Mouse (Mus musculus) myocyte (in vitro differentiated cells): ENCODE measurements around the gene Nfia.

ENCODE experiments used
- CEBPB ChIP-seq: IDR thresholded peaks from 2 replicates; pipeline ENCODE4 v1.6.1; 2011; ENCODE audit warnings: mild to moderate bottlenecking, moderate library complexity; ENCODE audit not compliant: poor library complexity, insufficient read depth, severe bottlenecking
- E2F4 ChIP-seq: IDR thresholded peaks from one replicate; pipeline ENCODE4 v1.6.1; 2011; ENCODE audit warnings: mild to moderate bottlenecking, control low read depth, moderate library complexity; ENCODE audit not compliant: insufficient read depth
- MAX ChIP-seq: IDR thresholded peaks from one replicate; pipeline ENCODE4 v1.6.1; 2011; ENCODE audit warnings: low read depth, mild to moderate bottlenecking, control low read depth
- MYOD1 ChIP-seq, 3 experiments: IDR thresholded peaks; one replicate each; pipeline ENCODE4 v1.6.1; 2011; ENCODE audit warnings: control low read depth in 2 of 3, low read depth in 2 of 3, mild to moderate bottlenecking in 2 of 3, moderate library complexity in 1 of 3; ENCODE audit not compliant: insufficient read length in 2 of 3, control insufficient read depth in 1 of 3
- MYOG ChIP-seq, 3 experiments: IDR thresholded peaks; one replicate each; pipeline ENCODE4 v1.6.1; 2011; ENCODE audit warnings: control low read depth in 2 of 3, low read depth in 2 of 3, mild to moderate bottlenecking in 2 of 3; ENCODE audit not compliant: insufficient read length in 2 of 3, control insufficient read depth in 1 of 3, insufficient read depth in 1 of 3
- POLR2A ChIP-seq: IDR thresholded peaks from one replicate; pipeline ENCODE4 v1.6.1; 2011; ENCODE audit warnings: low read depth, mild to moderate bottlenecking, control low read depth, moderate library complexity; ENCODE audit not compliant: insufficient read length
- POLR2AphosphoS2 ChIP-seq: IDR thresholded peaks from one replicate; pipeline ENCODE4 v1.6.1; 2011; ENCODE audit warnings: low read depth, control low read depth; ENCODE audit not compliant: insufficient read length
- REST ChIP-seq: IDR thresholded peaks from one replicate; pipeline ENCODE4 v1.6.1; 2011; ENCODE audit warnings: mild to moderate bottlenecking, control low read depth, moderate library complexity; ENCODE audit not compliant: insufficient read depth, insufficient read length
- SRF ChIP-seq: IDR thresholded peaks from one replicate; pipeline ENCODE4 v1.6.1; 2011; ENCODE audit warnings: low read depth; ENCODE audit not compliant: control insufficient read depth, insufficient read length
- TCF12 ChIP-seq: IDR thresholded peaks from one replicate; pipeline ENCODE4 v1.6.1; 2011; ENCODE audit warnings: mild to moderate bottlenecking, control low read depth; ENCODE audit not compliant: poor library complexity, insufficient read depth, severe bottlenecking
- USF1 ChIP-seq: IDR thresholded peaks from one replicate; pipeline ENCODE4 v1.6.1; 2011; ENCODE audit warnings: low read depth, mild to moderate bottlenecking, control low read depth, moderate library complexity

- TF ChIP-seq POLR2A (no peak), USF1 (no peak), TCF12 (no peak), MAX (no peak), MYOG (IDR thresholded peaks at IDR 0.05; ENCODE audit: control insufficient read depth in 1 of 3, insufficient read depth in 1 of 3, insufficient read length in 2 of 3, low read depth in 2 of 3) (no peak), POLR2AphosphoS2 (no peak), MYOD1 (IDR thresholded peaks at IDR 0.05; ENCODE audit: control insufficient read depth in 1 of 3, insufficient read length in 2 of 3, low read depth in 2 of 3) (no peak), CEBPB (no peak), SRF (no peak), E2F4 (no peak), REST (no peak)
These were observed 71.6 kb downstream of the Nfia start for GRCm38 (mm10) chr4:97843981-97844690.
